Mouse (Mus musculus) forebrain, postnatal 0 days (tissue): ENCODE measurements around the gene Wdr74. TPM values are rescaled to one million over a fixed set of nuclear protein-coding genes. Genes with fewer than 3 reads are reported as not detected.

Source experiments
- ATAC-seq: fragments of 200-750 bp; cut with Nextera tagmentation; 2 replicates; pipeline ENCODE4 v1.8.0; 2017; ENCODE audit warnings: mild to moderate bottlenecking, moderate library complexity
- DNase-seq: peaks from one replicate; pipeline ENCODE4 v3.0.0-alpha.2; 2015
- H3K27ac ChIP-seq: fragments of 300-500 bp; sonication (generic); 2 replicates; pipeline ENCODE4 v1.5.1; 2014; ENCODE audit warnings: low read depth, mild to moderate bottlenecking, antibody characterized with exemption, low read length, moderate library complexity, mixed read lengths
- H3K27me3 ChIP-seq: fragments of 300-500 bp; sonication (generic); 2 replicates; pipeline ENCODE4 v1.6.1; 2014; ENCODE audit warnings: mild to moderate bottlenecking, low read length, mixed read lengths; ENCODE audit not compliant: insufficient read depth
- H3K36me3 ChIP-seq: fragments of 300-500 bp; sonication (generic); 2 replicates; pipeline ENCODE4 v1.6.1; 2014; ENCODE audit warnings: mild to moderate bottlenecking, moderate library complexity; ENCODE audit not compliant: insufficient read depth
- H3K4me1 ChIP-seq: fragments of 300-500 bp; sonication (generic); 2 replicates; pipeline ENCODE4 v1.6.1; 2014; ENCODE audit warnings: antibody characterized with exemption; ENCODE audit not compliant: insufficient read depth
- H3K4me2 ChIP-seq: fragments of 300-500 bp; sonication (generic); 2 replicates; pipeline ENCODE4 v1.6.1; 2014; ENCODE audit warnings: low read depth, mild to moderate bottlenecking, moderate library complexity
- H3K4me3 ChIP-seq: fragments of 300-500 bp; sonication (generic); 2 replicates; pipeline ENCODE4 v1.5.1; 2014; ENCODE audit warnings: low read depth, low read length, mixed read lengths
- H3K9ac ChIP-seq: fragments of 300-500 bp; sonication (generic); 2 replicates; pipeline ENCODE4 v1.6.1; 2014; ENCODE audit warnings: mild to moderate bottlenecking
- H3K9me3 ChIP-seq: fragments of 300-500 bp; sonication (generic); 2 replicates; pipeline ENCODE4 v1.6.1; 2016; ENCODE audit warnings: low read length
- CTCF ChIP-seq: sonication (generic); IDR thresholded peaks from 2 replicates; pipeline ENCODE4 v1.5.1; 2016; ENCODE audit warnings: antibody characterized with exemption, control low read depth, low read depth
- WGBS: fragments of 180-500 bp; shearing (Covaris S2); extraction: QIAGEN DNeasy Blood & Tissue Kit; methylation state at CpG from one replicate; pipeline ENCODE4 v1.1.7; 2014; 5-methylcytosine and 5-hydroxymethylcytosine counted together
- polyA plus RNA-seq: library from polyadenylated mRNA; unstranded; fragments of >200 nt; fragmentation: Nextera tagmentation; extraction: Ambion mirVana; gene quantifications from 2 replicates; pipeline ENCODE4 v1.2.1, GENCODE M21; 2015
- total RNA-seq: library from RNA; depleted of rRNA; stranded (reverse); fragments of >200 nt; gene quantifications from 2 replicates; pipeline ENCODE4 v1.2.3, GENCODE M21; 2014; rRNA removed

Gene Wdr74
- total RNA-seq (74.1 and 85.9 TPM in 2 replicates), polyA plus RNA-seq (98.7 and 113 TPM in 2 replicates)

- WGBS, result under 1% methylated on average over 32 of the region's 32 CpGs
- H3K4me2 ChIP-seq, result peak within 1 kb of the TSS; percentile 96
- TF ChIP-seq CTCF, result no peak
Observed at GRCm38 (mm10) chr19:8735389-8736159, at the start of gene Wdr74. Wdr74 (plus strand) TSS chr19:8735827.

GRCm38 (mm10) chr19:8691871-8692539 lies 43.6 kb upstream of the Wdr74 start:
- 24% methylated on average over 9 of the region's 9 CpGs for WGBS
- Histone ChIP-seq H3K27me3 (no peaks in the 10 kb centered on the region), H3K9me3 (no peaks in the 10 kb centered on the region), H3K27ac (peak overlapping the region; percentile 82), H3K4me3 (no peak overlapping the region), H3K36me3 (no peaks in the 10 kb centered on the region), H3K9ac (no peak overlapping the region), H3K4me1 (peaks cover 4% of the 10 kb centered on the region; the same call in 1 of the 2 replicates), H3K4me2 (no peak overlapping the region)
- peak; percentile 25; the same call in 1 of the 2 replicates for TF ChIP-seq CTCF
- DNase-seq (peak; percentile 56), ATAC-seq (peak; percentile 90)

More at GRCm38 (mm10) chr19:8735389-8736159, at the start of gene Wdr74:
- Histone ChIP-seq H3K9ac (peak within 1 kb of the TSS; percentile 74), H3K9me3 (no peaks in the 10 kb centered on the region), H3K27ac (peak within 1 kb of the TSS; percentile 79), H3K4me3 (peak within 1 kb of the TSS; percentile 96), H3K36me3 (peaks cover 24% of the 10 kb centered on the region), H3K4me1 (no peaks in the 10 kb centered on the region), H3K27me3 (no peaks in the 10 kb centered on the region)
- ATAC-seq, result peak; percentile 97
- DNase-seq, result peak; percentile 96

DNA sequence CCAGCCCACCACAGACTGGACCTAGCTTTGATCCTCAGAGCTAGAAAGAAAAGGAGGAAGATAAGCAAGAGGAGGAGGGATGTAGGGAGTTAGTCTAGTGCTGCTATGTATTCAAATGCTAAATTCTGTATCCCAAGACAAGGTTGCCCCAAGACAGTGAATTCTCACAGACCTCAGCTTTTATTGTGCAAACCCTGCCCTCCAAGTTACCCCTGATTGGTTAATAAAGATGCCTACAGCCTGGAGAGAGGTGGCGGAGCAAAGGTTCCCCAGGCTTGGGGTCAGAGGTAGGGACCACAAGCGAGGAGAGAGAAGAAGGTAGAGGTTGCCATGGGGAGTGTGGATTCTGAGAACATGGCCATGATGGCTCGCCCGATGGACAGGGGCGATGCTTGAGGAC lies 42.9 kb upstream of the Wdr74 start:
- 64% methylated on average over 5 of the region's 5 CpGs for WGBS
- Histone ChIP-seq H3K4me1 (peaks cover 4% of the 10 kb centered on the region; the same call in 1 of the 2 replicates), H3K27me3 (no peaks in the 10 kb centered on the region), H3K36me3 (no peaks in the 10 kb centered on the region), H3K9me3 (no peaks in the 10 kb centered on the region), H3K4me3 (no peak overlapping the region), H3K27ac (peak overlapping the region; percentile 51), H3K9ac (no peak overlapping the region), H3K4me2 (no peak overlapping the region)
- DNase-seq, result no peak
- TF ChIP-seq CTCF, result no peak
- no peak for ATAC-seq

DNA sequence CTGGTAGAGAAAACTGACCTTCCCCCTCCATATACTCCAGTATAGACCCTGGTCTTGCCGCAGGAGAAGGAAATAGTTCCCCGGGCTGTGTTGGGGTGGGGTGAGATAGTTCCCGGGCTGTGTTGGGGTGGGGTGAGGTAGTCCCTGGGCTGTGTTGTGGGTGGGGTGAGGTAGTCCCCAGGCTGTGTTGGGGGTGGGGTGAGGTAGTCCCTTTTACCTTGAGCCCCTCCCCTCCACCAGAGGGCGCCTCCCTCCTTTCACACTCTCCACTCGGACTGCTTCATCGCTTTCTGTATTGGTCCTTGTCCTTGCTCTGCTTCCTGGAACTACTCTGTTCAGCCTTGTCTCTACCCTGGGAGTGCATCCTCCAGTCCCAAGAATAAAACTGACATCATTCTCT lies 40.3 kb upstream of the Wdr74 start:
- Histone ChIP-seq H3K4me3 (no peak overlapping the region), H3K9ac (no peak overlapping the region), H3K36me3 (no peaks in the 10 kb centered on the region), H3K27me3 (no peaks in the 10 kb centered on the region), H3K9me3 (no peaks in the 10 kb centered on the region), H3K4me1 (peaks cover 4% of the 10 kb centered on the region; the same call in 1 of the 2 replicates), H3K4me2 (no peak overlapping the region), H3K27ac (no peak overlapping the region)
- TF ChIP-seq CTCF, result no peak; the same call in 1 of the 2 replicates
- 71% methylated on average over 5 of the region's 6 CpGs for WGBS
- ATAC-seq (no peak), DNase-seq (no peak)

DNA sequence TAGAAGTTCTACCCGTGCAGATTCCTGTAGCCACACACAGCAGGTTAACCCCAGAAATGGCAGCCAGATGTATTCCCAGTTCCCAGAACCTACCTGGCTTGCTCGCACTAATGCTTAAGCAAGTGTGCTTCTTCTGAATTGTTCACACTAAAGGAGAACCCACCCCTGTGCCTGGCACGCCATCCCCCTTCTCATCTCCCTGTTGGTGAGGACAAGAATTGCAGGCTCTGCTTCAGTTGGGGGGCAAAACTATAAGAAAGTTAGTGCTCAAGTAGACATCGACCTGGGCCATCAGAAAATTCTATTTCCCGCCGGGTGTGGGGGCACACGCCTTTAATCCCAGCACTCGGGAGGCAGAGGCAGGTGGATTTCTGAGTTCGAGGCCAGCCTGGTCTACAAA lies 36.0 kb upstream of the Wdr74 start:
- Histone ChIP-seq H3K4me3 (no peak overlapping the region), H3K9me3 (no peaks in the 10 kb centered on the region), H3K27ac (no peak overlapping the region), H3K36me3 (no peaks in the 10 kb centered on the region), H3K27me3 (no peaks in the 10 kb centered on the region), H3K4me2 (no peak overlapping the region), H3K4me1 (no peaks in the 10 kb centered on the region), H3K9ac (no peak overlapping the region)
- DNase-seq, result no peak
- no peak for ATAC-seq
- no peak for TF ChIP-seq CTCF
- 85% methylated on average over 9 of the region's 9 CpGs for WGBS

DNA sequence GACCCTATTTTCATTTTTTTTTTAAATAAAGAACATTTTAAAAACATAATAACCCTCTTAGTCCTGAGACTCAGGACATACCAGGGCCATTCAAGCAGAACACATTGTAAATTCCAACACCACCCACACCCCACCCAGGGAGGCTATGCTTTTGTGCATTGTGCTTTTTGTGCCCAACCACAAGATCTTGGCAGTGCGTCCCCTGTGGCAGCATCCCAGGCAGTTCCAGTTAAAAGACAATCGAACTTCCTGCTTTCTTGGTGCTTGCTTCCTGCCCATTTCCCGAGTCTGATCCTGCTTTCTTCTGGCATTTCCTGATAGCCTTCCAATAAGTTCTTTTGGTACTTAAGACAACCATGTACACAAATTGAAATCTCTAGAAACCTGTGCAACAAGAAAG lies 33.2 kb upstream of the Wdr74 start:
- no peak overlapping the region for H3K27ac ChIP-seq
- TF ChIP-seq CTCF, result no peak
- no peak for ATAC-seq
- DNase-seq, result no peak
- H3K36me3 ChIP-seq, result peaks cover 8% of the 10 kb centered on the region
- no peak overlapping the region for H3K4me3 ChIP-seq
- H3K9me3 ChIP-seq, result no peaks in the 10 kb centered on the region
- no peaks in the 10 kb centered on the region for H3K27me3 ChIP-seq
- no peak overlapping the region for H3K9ac ChIP-seq
- no peaks in the 10 kb centered on the region for H3K4me1 ChIP-seq
- no peak overlapping the region for H3K4me2 ChIP-seq
- 53% methylated on average over 3 of the region's 3 CpGs for WGBS

GRCm38 (mm10) chr19:8703571-8703970 lies 32.1 kb upstream of the Wdr74 start:
- no peak overlapping the region for H3K4me3 ChIP-seq
- no peak for ATAC-seq
- H3K4me1 ChIP-seq, result no peaks in the 10 kb centered on the region
- no peak overlapping the region for H3K27ac ChIP-seq
- H3K9ac ChIP-seq, result no peak overlapping the region
- H3K4me2 ChIP-seq, result no peak overlapping the region
- TF ChIP-seq CTCF, result no peak
- no peaks in the 10 kb centered on the region for H3K27me3 ChIP-seq
- no peak for DNase-seq
- H3K36me3 ChIP-seq, result peaks cover 19% of the 10 kb centered on the region
- WGBS, result 43% methylated on average over 3 of the region's 4 CpGs
- H3K9me3 ChIP-seq, result no peaks in the 10 kb centered on the region
